Mouse (Mus musculus): ENCODE measurements at regions not wholly inside any gene's neighbourhood (a gene's known extent, or its start where the extent isn't known, plus 50 kb on each side); places are given as distances from the start of the nearest gene placed in this dataset.
"Not testable (repeated sequence)": the region's sequence is repeated elsewhere in the genome, so short reads cannot be mapped to it uniquely, and the experiment has no call there.

GRCm38 (mm10) chr1:154024301-154024700 lies 124.3 kb upstream of the Teddm2 start:
- DNase-seq: no peak

- DNase-seq: no peak
These were observed 127.3 kb upstream of the Teddm2 start for GRCm38 (mm10) chr1:154027303-154027702.

DNA sequence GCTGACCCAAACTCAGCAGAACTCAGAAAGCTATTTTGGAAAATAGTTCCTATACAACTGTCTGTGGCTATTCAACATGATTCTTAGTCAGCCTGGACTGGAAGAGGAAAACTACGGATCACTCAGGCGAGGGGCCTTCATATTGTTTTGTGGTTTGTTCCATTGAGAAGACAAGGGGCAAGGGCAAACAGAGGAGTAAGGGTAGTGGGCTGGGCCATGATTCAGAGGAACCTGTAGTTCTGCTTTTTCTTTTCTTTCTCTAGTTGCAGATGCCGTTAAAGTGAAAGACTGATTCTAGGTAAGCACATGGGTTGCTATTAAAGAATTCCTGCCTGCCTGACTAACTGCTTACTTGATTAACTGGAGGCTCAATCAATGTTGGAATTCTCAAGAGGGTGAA lies 129.8 kb upstream of the Teddm2 start:
- no peak for DNase-seq

DNA sequence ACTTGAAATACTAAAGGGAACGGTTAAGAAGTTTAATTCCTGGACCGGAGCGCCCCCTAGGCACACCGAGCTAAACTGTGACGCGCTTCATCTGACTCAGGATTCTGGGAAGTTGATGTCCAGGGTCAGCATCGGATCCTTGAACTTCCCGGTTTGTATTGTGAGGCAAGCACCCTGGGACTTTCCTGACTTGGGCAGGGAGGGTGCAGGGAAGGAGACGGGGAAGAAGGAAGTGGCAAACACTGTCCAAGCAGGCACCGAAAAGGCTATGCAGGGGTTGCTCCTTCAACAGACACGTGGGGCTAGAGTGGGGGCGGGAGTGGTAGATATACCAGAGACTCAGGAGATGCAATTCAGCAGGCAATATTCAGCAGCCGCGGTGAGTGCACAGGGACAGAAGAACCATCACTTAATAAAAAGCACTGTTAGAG lies 132.7 kb upstream of the Teddm2 start:
- peak; percentile 84 to 88 for DNase-seq

DNA sequence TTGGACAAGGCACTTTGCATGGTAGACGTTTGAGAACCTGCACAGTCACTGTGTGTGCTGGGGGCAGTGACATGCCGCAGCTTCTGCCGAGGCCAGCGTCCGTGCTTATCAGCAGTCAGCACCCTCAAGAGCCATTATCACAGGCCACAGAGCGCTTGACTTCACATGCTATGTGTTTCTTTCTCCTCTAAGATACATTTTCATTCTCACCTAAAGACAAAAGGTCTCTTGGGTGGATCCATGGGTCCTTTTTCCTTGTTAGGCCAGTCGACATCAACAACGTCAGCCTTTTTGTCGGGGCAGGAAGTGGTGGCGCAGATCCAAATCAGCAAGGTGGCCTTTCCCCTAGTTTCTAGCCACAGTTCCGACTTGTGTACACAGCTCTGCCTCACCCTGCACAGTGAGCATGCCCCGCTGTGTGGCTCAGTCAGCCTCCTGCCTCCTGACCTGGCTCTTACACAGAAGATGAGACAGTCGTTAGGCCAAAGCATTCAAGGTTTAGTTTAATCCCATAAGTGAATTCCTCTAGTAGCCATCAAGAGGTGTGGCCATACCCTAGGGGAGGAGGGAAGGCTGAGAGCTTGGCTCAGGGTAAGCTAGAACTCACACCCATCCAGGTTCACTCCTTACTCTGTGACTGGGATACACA lies 134.1 kb upstream of the Teddm2 start:
- DNase-seq: peak; percentile 29 to 52

DNA sequence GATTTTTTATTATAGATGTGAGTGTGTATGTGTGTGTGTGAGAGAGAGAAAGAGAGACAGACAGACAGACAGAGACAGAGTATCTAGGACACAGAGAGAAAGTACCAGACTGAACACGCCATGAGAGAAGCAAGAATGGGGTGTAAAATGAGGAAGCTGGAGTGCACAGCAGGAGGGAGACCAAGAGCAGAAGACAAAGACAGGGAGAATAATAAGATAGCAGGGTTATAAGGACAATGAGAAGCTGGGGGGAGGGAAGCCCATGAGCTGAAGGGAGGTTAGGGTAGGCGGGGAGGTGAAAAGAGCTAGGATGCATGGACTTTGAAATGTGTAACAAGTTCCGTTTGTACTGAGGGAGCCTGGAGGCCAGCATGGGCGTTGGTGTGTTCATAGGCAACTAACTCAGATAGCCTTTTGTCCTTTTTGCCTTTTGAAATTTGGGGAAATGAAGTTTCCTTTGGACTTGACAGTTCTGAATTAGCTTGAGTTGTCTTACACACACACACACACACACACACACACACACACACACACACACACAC lies 136.8 kb upstream of the Teddm2 start:
- no peak for DNase-seq

DNA sequence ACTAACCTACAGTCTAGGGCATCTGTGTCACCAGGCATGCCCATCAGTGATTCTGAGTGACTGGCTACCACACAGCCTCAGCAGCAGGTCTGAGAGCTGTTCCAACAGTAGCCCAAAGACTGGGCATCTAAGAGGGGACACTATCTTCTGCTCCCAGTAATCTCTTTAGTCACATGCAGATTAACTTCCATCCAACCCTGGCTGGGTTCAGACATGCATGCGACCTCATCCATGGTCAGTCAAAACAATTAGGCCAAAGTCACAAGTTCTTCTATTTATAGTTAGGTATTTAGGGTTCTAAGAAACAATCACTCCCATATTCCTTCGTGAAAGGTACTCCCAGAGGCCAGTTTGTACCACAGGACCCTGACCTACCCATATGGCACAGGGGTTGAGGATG lies 138.2 kb upstream of the Teddm2 start:
- no peak for DNase-seq

- DNase-seq: no peak
These were observed 140.9 kb upstream of the Teddm2 start for GRCm38 (mm10) chr1:154040907-154041306.

- DNase-seq: no peak
These were observed 142.9 kb upstream of the Teddm2 start for GRCm38 (mm10) chr1:154042956-154043355.

GRCm38 (mm10) chr1:154044712-154045111 lies 144.7 kb upstream of the Teddm2 start:
- no peak for DNase-seq

GRCm38 (mm10) chr1:154045951-154046350 lies 145.9 kb upstream of the Teddm2 start:
- no peak for DNase-seq

DNA sequence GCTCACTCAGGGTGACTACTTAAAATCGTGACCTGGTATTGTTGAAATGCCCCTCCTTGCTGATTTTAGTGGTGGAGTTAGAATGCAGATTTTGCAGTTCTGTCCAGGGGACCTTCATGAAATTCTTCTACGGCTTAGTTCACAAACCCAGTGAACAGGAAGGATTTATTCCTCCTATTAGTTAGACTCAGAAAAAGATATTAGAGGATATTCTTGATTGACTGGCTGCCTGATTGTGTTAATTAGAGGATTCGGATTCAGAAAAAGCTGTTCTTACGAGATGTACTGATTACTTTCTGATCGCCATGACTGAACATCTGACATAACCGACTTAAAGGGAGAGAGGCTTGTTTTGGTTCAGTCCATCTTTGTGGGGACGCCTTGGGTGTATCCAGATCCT lies 147.3 kb upstream of the Zfp648 start:
- DNase-seq: no peak

- no peak for DNase-seq
These were observed 146.1 kb upstream of the Zfp648 start for GRCm38 (mm10) chr1:154054874-154055273.

DNA sequence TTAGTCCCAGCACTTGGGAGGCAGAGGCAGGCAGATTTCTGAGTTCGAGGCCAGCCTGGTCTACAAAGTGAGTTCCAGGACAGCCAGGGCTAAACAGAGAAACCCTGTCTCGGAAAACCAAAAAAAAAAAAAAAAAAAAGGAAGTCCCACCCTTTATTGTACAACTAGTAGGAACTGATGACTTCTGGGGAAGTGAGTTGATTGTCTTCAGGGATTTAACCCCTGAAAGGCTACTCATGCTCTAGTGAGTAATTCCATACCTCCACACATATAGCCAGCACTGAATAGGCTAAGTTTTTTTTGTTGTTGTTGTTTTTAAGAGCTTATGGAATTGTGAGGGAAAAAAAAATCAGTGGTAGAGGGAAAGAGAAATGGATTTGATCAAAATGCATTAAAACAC lies 139.6 kb upstream of the Zfp648 start:
- DNase-seq: not testable (repeated sequence)

DNA sequence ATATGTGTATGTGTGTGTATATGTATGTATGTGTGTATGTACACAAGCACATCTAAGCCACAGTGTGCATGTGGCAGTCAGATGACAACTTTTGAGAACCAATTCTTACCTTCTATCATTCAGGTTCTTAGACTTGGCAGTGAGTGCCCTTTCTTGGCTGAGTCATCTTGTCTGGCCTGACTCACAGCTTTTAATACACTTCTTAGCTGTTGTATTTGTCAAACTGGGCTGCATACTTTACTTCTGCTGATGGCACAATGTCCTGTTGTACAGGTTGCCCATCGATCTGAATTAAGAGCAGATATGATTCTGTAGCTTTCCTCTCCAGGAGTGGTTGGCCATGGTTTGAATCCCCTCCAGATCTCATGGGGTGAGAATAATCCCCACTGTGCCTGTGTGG lies 139.1 kb upstream of the Zfp648 start:
- no peak for DNase-seq

- DNase-seq: no peak
These were observed 138.3 kb upstream of the Zfp648 start for GRCm38 (mm10) chr1:154062666-154063065.

DNA sequence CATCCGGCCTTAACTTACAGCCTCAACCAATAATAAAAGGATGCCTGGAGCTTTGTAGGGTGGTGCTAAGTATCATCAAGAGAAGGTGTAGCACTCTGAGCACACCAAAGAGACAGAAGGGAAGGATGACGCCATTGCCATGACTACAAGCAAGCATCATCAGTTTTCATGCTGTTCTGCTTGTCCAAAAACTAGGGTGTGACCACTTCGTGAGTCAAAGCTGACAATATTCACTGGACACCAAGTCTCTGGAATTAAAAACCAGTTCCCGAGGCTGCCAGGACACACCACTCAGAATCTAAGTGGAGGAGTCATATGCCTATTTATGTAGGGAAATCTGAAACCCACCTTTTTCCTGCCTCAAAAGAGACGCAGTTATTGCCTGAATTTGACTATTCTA lies 136.4 kb upstream of the Zfp648 start:
- DNase-seq: no peak

DNA sequence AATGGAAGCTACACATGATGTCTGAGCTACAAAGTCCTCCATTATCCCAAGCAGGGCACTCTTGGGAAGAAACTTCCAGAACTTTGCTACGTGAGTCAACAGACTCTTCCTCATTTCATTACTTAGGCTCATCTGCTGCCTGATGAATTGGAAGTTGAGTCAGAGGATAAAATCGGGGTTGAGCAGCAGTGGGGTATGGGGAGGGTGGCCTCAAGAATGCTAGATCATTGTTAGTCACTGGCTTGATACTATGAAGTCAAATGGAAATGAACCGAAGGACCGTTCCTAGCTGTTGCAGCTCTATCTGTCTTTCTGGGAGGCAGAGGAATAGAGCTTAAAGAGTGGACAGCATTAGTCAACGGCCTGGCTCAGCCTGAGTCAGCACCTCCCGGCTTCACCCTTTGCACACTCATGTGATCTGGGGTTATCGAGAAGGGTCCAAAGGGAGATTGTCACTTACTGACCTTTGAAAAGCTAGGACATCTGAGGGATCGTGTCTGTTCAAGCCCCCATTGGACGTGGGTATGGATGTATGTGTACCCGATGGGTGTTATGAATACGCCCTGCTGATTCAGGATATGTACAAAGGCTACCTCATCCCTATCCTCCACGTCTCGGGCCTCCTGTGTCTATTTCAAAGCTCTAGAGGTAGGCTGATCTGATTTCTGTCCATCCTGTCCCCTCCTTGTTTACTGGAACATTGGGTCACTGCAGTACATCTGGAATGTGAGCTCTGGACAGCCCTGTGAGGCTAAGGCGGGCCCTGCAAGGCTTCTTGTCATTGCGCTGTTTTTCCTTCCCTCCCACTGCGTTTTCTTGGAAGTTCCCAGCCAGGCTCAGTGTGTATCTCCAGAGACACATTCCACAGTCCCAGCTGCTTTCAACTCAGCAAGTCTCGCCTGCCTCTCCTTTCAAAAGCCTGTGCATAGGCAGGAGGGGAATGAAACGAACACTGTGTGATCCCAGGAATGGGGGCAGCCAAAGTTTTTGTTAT lies 135.4 kb upstream of the Zfp648 start:
- peak; percentile 35 to 42 for DNase-seq

- DNase-seq: no peak
These were observed 133.1 kb upstream of the Zfp648 start for GRCm38 (mm10) chr1:154067856-154068255.

- DNase-seq: no peak
These were observed 126.7 kb upstream of the Zfp648 start for GRCm38 (mm10) chr1:154074270-154074669.

DNA sequence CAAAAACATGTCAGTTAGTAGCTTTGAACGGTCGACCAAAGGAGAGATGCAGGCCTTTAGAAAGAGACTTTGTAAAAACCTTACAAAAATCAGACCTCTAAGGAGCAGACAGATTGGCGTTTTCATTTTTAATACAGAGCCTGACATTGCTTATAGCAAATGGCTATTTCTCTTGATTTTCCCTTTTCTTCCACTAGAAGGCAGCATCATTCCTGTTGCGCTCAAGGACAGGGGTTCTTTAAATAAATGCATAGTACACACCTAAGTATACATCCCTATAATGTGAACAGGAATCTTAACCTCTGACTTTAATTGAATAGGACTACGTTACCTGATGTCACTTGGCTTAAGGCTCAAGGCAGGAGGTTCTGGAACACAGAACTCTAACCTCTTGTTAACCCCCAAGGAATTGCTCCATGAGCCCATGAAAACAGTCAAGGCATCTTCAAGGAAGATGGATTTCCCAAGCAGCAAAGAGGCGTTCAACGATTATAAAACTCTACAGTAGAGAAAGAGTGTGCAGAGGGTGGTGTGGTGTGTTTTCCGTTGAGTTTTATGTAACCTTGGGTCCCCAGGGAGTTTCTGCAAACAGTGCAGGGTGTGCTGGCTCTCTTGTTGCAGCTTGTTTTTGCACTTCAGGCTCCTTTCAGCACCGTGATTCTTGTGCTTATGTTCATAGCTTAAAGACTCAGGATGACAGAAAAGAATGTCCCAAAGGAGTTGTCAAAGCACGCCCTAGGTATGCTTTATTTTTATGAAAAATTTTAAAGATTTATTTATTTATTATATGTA lies 124.1 kb upstream of the Zfp648 start:
- DNase-seq: no peak

DNA sequence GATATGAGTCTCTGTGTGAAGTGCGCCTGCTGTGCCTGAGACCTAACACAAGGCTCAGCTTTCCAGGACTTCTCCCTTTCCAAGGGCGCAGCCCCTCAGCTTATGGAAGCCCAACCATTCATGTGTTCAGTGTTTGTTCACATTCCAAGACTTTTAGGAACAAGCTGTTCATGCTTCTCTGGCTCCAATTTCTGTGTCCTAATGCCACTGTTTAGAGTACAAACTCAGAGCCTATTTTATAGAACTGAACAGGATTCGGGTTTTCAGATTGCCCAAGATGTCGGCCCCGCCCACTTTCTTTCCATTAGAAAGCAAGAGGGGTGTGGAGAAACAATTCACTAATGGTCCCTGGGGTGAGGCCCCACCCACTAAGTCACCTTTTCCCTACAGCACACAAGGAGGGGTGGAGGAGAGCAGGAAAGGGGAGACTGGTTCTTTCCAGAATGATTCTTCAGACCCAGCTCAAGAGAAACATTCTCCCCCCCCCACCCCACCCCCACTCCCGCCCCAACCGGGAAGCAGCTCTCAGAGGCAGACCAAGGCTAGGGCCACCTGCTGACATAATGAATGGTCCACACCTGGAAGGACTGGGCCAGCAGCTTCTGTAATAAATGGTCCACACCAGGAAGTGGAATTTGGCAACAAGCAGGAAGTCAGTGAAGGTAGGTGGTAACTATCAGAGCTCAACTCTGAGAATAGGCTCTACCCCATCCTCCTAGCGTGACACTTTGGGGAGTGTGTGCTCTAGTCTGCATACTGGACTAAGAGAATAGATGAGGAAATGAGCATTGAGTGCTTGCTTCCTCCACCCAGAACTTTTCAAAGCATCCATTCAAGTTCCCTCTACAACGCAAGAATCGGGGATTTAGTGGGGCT lies 120.2 kb upstream of the Zfp648 start:
- DNase-seq: peak; percentile 13 to 33

Measured in kidney, postnatal 4 days (tissue).